Mouse (Mus musculus): Measurements from ENCODE around the gene Ngdn. TPM values are rescaled to one million over a fixed set of nuclear protein-coding genes. Genes with fewer than 3 reads are reported as not detected.

Gene Ngdn
- total RNA-seq (2012; rRNA removed), result 53.5 and 90.9 TPM in 2 replicates

DNA sequence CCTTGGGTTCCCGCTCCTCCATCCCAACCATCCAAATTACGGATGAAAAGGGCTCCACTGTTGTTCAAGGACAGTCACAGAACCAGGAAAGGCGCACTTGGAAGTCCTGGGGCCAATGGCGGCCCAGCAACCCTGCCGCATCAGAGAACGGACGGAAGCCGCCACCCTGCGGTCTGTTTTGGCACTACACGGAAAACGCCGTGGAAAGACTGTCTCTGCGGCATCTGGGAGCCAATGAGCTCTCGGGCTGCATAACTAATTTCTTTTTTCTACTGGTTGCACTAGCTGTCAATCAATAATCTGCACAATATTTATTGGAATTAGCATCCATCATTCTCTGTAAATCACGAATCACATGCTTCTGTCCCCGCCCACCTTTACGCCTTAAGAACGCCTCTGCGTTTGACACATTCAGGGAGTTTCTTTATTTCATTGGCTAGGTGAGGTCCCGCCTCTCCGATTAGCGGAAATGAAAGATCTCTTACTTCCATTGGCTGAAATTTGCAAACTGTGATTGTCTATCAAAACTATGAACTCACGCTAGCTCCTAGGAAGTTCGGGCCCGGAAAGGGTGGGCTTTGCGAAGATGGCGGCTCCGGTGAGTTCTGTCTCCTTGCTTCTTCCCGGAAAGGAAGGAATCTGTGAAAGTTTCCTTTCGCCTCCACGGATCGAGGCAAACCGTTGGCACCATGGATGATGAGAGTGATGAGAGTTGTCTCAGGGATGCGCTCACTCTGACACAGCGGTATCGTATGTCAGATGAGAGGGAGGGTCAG lies at the start of gene Ngdn:
Gene Ngdn, plus strand, starts transcription at position 464 of the 776 bp plus-strand sequence.
- Histone ChIP-seq H3K4me1 (ENCODE audit: control insufficient read depth in 2 of 2, insufficient read depth in 2 of 2, low read length in 2 of 2, poor library complexity in 1 of 2) (no peaks in the 10 kb centered on the region), H3K36me3 (ENCODE audit: control insufficient read depth, insufficient read depth, low read length, poor library complexity, severe bottlenecking) (peaks cover 7% of the 10 kb centered on the region), H3K27ac (ENCODE audit: insufficient read depth, low read depth, low read length, poor library complexity, severe bottlenecking) (peak within 1 kb of the TSS; percentile 69), H3K9me3 (ENCODE audit: control insufficient read depth, insufficient read depth, low read depth, low read length) (no peaks in the 10 kb centered on the region), H3K4me3 (ENCODE audit: insufficient read depth in 1 of 2, low read depth in 1 of 2, low read length in 2 of 2, poor library complexity in 1 of 2, severe bottlenecking in 1 of 2) (peak within 1 kb of the TSS; percentile 88 to 95), H3K9ac (ENCODE audit: insufficient read depth, low read depth, low read length, poor library complexity, severe bottlenecking) (peak within 1 kb of the TSS; percentile 96)
- 0 out of 2 replicates have a peak, but pooled peaks have one; percentile 41 for TF ChIP-seq HCFC1 (IDR thresholded peaks at IDR 0.05; ENCODE audit: borderline replicate concordance, insufficient read depth, low read length)
- no peak for TF ChIP-seq MAFK (IDR thresholded peaks at IDR 0.05; ENCODE audit: insufficient read depth, low read depth, low read length)
- TF ChIP-seq ZC3H11A (IDR thresholded peaks at IDR 0.05; ENCODE audit: borderline replicate concordance, low read depth, low read length), result peak; percentile 74; the same call in 1 of the 2 replicates
- peak; percentile 99 for TF ChIP-seq CHD2 (IDR thresholded peaks at IDR 0.05; ENCODE audit: low read depth, low read length)
- TF ChIP-seq ZNF384 (IDR thresholded peaks at IDR 0.05; ENCODE audit: low read depth, low read length), result no peak
- in situ Hi-C loops (cut with MboI; ENCODE audit: low sequenced_read_pairs in 2 of 2, unreplicated experiment in 2 of 2), result loop anchor here in 1 of 2 experiments (10.0 kb wide), 2 partner anchors 110 to 170 kb away; no protein-coding TSS in a partner anchor
- peak; percentile 100 for DNase-seq (ENCODE audit: low read depth, low spot score)

DNA sequence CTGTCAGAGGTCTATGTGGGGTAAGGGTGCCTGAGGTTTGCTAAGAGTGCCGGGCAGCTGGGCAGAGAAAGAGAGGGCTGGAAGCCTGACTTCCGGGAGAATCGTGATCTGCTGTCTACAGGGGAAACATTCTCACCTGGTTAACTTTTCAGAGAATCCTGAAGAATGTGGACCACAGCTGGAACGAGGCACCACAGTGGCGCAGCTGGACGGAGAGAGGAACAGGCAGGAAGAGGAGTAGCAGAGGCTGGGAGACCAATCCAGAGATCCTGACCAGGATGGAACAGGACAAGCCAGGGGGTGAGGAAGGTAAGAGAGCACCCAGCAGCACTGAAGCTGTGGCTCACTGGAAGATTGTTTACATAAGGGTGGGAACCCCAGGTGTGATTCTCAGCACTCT lies 49.6 kb upstream of the Ngdn start:
- DNase-seq (ENCODE audit: low read depth, low spot score), result no peak
- TF ChIP-seq ZNF384 (IDR thresholded peaks at IDR 0.05; ENCODE audit: low read depth, low read length), result no peak
- TF ChIP-seq CHD2 (IDR thresholded peaks at IDR 0.05; ENCODE audit: low read depth, low read length), result no peak
- TF ChIP-seq ZC3H11A (IDR thresholded peaks at IDR 0.05; ENCODE audit: borderline replicate concordance, low read depth, low read length), result no peak
- Histone ChIP-seq H3K27ac (ENCODE audit: insufficient read depth, low read depth, low read length, poor library complexity, severe bottlenecking) (no peak overlapping the region), H3K4me3 (ENCODE audit: insufficient read depth in 1 of 2, low read depth in 1 of 2, low read length in 2 of 2, poor library complexity in 1 of 2, severe bottlenecking in 1 of 2) (no peak overlapping the region), H3K9me3 (ENCODE audit: control insufficient read depth, insufficient read depth, low read depth, low read length) (no peaks in the 10 kb centered on the region), H3K4me1 (ENCODE audit: control insufficient read depth in 2 of 2, insufficient read depth in 2 of 2, low read length in 2 of 2, poor library complexity in 1 of 2) (no peaks in the 10 kb centered on the region), H3K9ac (ENCODE audit: insufficient read depth, low read depth, low read length, poor library complexity, severe bottlenecking) (no peak overlapping the region), H3K36me3 (ENCODE audit: control insufficient read depth, insufficient read depth, low read length, poor library complexity, severe bottlenecking) (no peaks in the 10 kb centered on the region)
- in situ Hi-C loops (cut with MboI; ENCODE audit: low sequenced_read_pairs in 2 of 2, unreplicated experiment in 2 of 2), result no loop called here

DNA sequence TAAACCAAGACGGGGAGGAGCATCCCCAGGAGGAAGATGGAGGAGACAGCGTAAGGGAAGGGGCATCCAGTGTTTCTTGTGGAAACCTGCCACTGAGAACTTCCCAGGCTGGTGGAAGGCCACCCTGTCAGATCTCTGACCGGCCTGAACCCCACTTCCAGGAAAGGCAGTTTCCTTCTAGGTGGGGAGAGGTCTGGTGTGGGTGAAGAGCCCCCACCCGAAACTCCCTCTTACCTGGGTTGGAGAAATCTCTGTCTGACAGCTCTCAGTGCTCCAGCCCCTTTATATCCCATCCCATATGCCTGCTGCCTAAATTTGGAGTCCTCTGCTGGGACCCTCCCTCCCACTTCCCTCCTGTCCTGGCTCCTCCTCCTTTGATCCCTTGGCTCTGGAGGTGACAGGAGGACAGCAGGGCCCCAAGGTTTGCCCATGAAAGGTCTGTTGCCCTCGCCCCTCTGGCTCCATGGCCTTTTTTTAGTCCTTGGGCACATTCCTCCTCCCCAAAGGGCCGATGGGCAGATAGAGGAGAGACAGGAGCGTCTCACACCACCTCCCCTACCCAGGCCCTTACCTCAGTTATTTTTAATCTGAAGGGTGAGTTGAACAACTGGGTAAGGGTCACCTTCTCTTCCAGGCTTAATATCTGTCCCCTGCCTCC lies 48.8 kb upstream of the Ngdn start, which contains the start of gene Myh6:
Gene Myh6, minus strand, starts transcription at position 608 of the 658 bp plus-strand sequence.
- Histone ChIP-seq H3K27ac (ENCODE audit: insufficient read depth, low read depth, low read length, poor library complexity, severe bottlenecking) (no peak within 1 kb of the TSS), H3K9me3 (ENCODE audit: control insufficient read depth, insufficient read depth, low read depth, low read length) (no peaks in the 10 kb centered on the region), H3K4me1 (ENCODE audit: control insufficient read depth in 2 of 2, insufficient read depth in 2 of 2, low read length in 2 of 2, poor library complexity in 1 of 2) (no peaks in the 10 kb centered on the region), H3K9ac (ENCODE audit: insufficient read depth, low read depth, low read length, poor library complexity, severe bottlenecking) (no peak within 1 kb of the TSS), H3K4me3 (ENCODE audit: insufficient read depth in 1 of 2, low read depth in 1 of 2, low read length in 2 of 2, poor library complexity in 1 of 2, severe bottlenecking in 1 of 2) (no peak within 1 kb of the TSS), H3K36me3 (ENCODE audit: control insufficient read depth, insufficient read depth, low read length, poor library complexity, severe bottlenecking) (no peaks in the 10 kb centered on the region)
- TF ChIP-seq ZC3H11A (IDR thresholded peaks at IDR 0.05; ENCODE audit: borderline replicate concordance, low read depth, low read length) (no peak), ZNF384 (IDR thresholded peaks at IDR 0.05; ENCODE audit: low read depth, low read length) (no peak), MAFK (IDR thresholded peaks at IDR 0.05; ENCODE audit: insufficient read depth, low read depth, low read length) (no peak), CHD2 (IDR thresholded peaks at IDR 0.05; ENCODE audit: low read depth, low read length) (no peak), HCFC1 (IDR thresholded peaks at IDR 0.05; ENCODE audit: borderline replicate concordance, insufficient read depth, low read length) (no peak)
- no peak for DNase-seq (ENCODE audit: low read depth, low spot score)
- in situ Hi-C loops (cut with MboI; ENCODE audit: low sequenced_read_pairs in 2 of 2, unreplicated experiment in 2 of 2), result no loop called here

- Histone ChIP-seq H3K27ac (ENCODE audit: insufficient read depth, low read depth, low read length, poor library complexity, severe bottlenecking) (no peak overlapping the region), H3K4me1 (ENCODE audit: control insufficient read depth in 2 of 2, insufficient read depth in 2 of 2, low read length in 2 of 2, poor library complexity in 1 of 2) (no peaks in the 10 kb centered on the region), H3K4me3 (ENCODE audit: insufficient read depth in 1 of 2, low read depth in 1 of 2, low read length in 2 of 2, poor library complexity in 1 of 2, severe bottlenecking in 1 of 2) (no peak overlapping the region), H3K36me3 (ENCODE audit: control insufficient read depth, insufficient read depth, low read length, poor library complexity, severe bottlenecking) (no peaks in the 10 kb centered on the region), H3K9ac (ENCODE audit: insufficient read depth, low read depth, low read length, poor library complexity, severe bottlenecking) (no peak overlapping the region), H3K9me3 (ENCODE audit: control insufficient read depth, insufficient read depth, low read depth, low read length) (no peaks in the 10 kb centered on the region)
- DNase-seq (ENCODE audit: low read depth, low spot score), result no peak
- in situ Hi-C loops (cut with MboI; ENCODE audit: low sequenced_read_pairs in 2 of 2, unreplicated experiment in 2 of 2), result no loop called here
- TF ChIP-seq MAFK (IDR thresholded peaks at IDR 0.05; ENCODE audit: insufficient read depth, low read depth, low read length) (no peak), HCFC1 (IDR thresholded peaks at IDR 0.05; ENCODE audit: borderline replicate concordance, insufficient read depth, low read length) (no peak), CHD2 (IDR thresholded peaks at IDR 0.05; ENCODE audit: low read depth, low read length) (no peak), ZC3H11A (IDR thresholded peaks at IDR 0.05; ENCODE audit: borderline replicate concordance, low read depth, low read length) (no peak), ZNF384 (IDR thresholded peaks at IDR 0.05; ENCODE audit: low read depth, low read length) (no peak)
Measured at GRCm38 (mm10) chr14:54967874-54968273, 47.4 kb upstream of the Ngdn start.
